31 mouse cellular contexts compared by ENCODE assay signal in the genomic region with DNA sequence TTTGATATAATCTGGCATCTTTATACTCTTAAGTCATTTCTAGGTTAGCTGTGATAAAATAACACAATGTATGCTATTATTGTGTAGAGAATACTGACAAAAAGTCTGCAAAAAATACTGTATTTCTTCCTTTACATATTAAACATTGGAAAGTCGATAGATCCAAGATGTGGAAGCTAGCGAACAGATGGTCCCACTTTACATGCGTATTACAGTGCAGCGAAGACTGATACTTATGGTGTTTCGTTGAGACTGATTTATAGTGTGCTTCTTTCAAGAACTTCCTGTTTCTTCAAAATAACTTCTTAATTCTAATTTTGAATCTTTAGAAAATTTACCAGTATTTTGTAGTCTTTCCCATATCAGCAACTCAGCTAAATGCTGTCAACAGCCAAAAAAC. TPM values are rescaled to one million over a fixed set of nuclear protein-coding genes. Genes with fewer than 3 reads are reported as not detected.
"Had no signal": no experiment of that assay in that cellular context is flagged by ENCODE, and none has a peak within 500 bp of the region (broad histone marks: within the 10 kb centered on the region; RNA-seq: fewer than 3 reads in every experiment).

No protein-coding gene starts in this region.

- DNase-seq: gastrocnemius, adult 2 months; gastrocnemius, postnatal 10 days; gastrocnemius, postnatal 25 days; heart, adult 18-20 months; heart, postnatal 10 days; heart, postnatal 4 days; kidney, adult 18-20 months; kidney, adult 8-10 months; kidney, postnatal 14 days; kidney, postnatal 36 days; layer of hippocampus, adult 9-11 months; layer of hippocampus, postnatal 36 days; liver; liver, embryonic 13.5 days had no signal

- H3K9ac ChIP-seq: heart, embryonic 12.5 days; hindbrain, embryonic 12.5 days; hindbrain, embryonic 14.5 days; intestine, embryonic 15.5 days; limb, embryonic 12.5 days; liver, embryonic 13.5 days; liver, embryonic 15.5 days had no signal

- ATAC-seq: hindbrain, embryonic 16.5 days; inflammation-experienced regulatory T-cells, adult 6 months; intestine, embryonic 15.5 days; intestine, postnatal 0 days had no signal

- H3K27ac ChIP-seq: gastrocnemius, adult 2 months; heart, embryonic 10.5 days; hindbrain, embryonic 10.5 days; hindbrain, embryonic 12.5 days; hindbrain, embryonic 14.5 days; intestine, embryonic 15.5 days; limb, embryonic 10.5 days; limb, embryonic 12.5 days; liver, embryonic 13.5 days; liver, embryonic 15.5 days had no signal

- H3K4me3 ChIP-seq: gastrocnemius, adult 2 months; heart, embryonic 10.5 days; heart, embryonic 12.5 days; hindbrain, embryonic 10.5 days; hindbrain, embryonic 12.5 days; intestine, embryonic 15.5 days; limb, embryonic 10.5 days; limb, embryonic 12.5 days; liver, embryonic 13.5 days; liver, embryonic 15.5 days had no signal

- H3K36me3 ChIP-seq: heart, embryonic 10.5 days; hindbrain, embryonic 10.5 days; hindbrain, embryonic 12.5 days; intestine, embryonic 15.5 days; limb, embryonic 10.5 days; limb, embryonic 12.5 days; liver, embryonic 13.5 days; liver, embryonic 15.5 days had no signal

- H3K27me3 ChIP-seq: heart, embryonic 12.5 days; hindbrain, embryonic 12.5 days; intestine, embryonic 15.5 days; limb, embryonic 12.5 days; liver, embryonic 13.5 days; liver, embryonic 15.5 days had no signal

- H3K4me2 ChIP-seq: heart, embryonic 12.5 days; hindbrain, embryonic 12.5 days; hindbrain, embryonic 14.5 days; intestine, embryonic 15.5 days; limb, embryonic 12.5 days; liver, embryonic 11.5 days; liver, embryonic 13.5 days; liver, embryonic 15.5 days had no signal

- H3K9me3 ChIP-seq: heart, embryonic 10.5 days; heart, embryonic 12.5 days; hindbrain, embryonic 10.5 days; hindbrain, embryonic 12.5 days; intestine, embryonic 15.5 days; limb, embryonic 10.5 days; limb, embryonic 12.5 days; liver, embryonic 13.5 days; liver, embryonic 15.5 days had no signal

- H3K4me1 ChIP-seq: heart, embryonic 10.5 days; heart, embryonic 12.5 days; hindbrain, embryonic 10.5 days; hindbrain, embryonic 12.5 days; intestine, embryonic 15.5 days; liver, embryonic 13.5 days; liver, embryonic 15.5 days had no signal

RNA-seq across cellular contexts. Expression of gene Tdo2, which starts 18.5 kb away (rescaled TPM):
- polyA plus RNA-seq: hindbrain, embryonic 10.5 days; hindbrain, embryonic 12.5 days; hindbrain, embryonic 14.5 days; liver, embryonic 15.5 days had no signal

RNA-seq across cellular contexts. Expression of gene Asic5, which starts 24.6 kb away (rescaled TPM):
- polyA plus RNA-seq: heart, embryonic 10.5 days; heart, embryonic 12.5 days; heart, embryonic 14.5 days; heart, embryonic 16.5 days; hindbrain, embryonic 10.5 days; hindbrain, embryonic 12.5 days; hindbrain, embryonic 14.5 days; hindbrain, embryonic 16.5 days; inflammation-experienced regulatory T-cells, adult 6 months; kidney, embryonic 14.5 days; limb, embryonic 10.5 days; limb, embryonic 12.5 days; limb, embryonic 14.5 days; liver, embryonic 11.5 days; liver, embryonic 13.5 days; liver, embryonic 15.5 days had no signal
